Mouse (Mus musculus): ENCODE results near the gene Atf6. TPM values are rescaled to one million over a fixed set of nuclear protein-coding genes. Genes with fewer than 3 reads are reported as not detected.

The Atf6 gene
- 5.2 and 5.7 TPM in 2 replicates for polyA plus RNA-seq (2015; fragmentation: Nextera tagmentation; extraction: Ambion mirVana)

DNA sequence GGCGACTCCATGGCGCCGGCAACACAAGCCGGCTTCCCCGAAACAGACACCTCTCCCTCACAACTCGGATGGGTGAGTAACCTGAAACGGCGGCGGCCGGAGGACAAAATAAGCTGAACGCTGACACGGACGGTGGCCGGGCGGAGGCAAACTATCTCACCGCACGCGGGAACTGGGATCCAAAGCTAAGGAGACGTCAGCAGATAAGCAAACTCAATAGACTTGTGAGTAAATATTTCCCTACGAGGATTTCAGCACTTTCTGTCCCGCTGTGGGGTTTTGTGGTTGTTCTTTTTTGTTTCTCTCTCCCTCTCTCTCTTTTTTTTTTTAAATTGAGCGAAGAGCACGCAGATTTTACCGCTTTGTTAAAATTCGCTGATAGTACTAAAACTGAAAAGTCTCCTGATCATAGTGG lies at the start of gene Atf6:
TSS of gene Atf6 (minus strand) at position 81 of the 415 bp plus-strand sequence.

DNA sequence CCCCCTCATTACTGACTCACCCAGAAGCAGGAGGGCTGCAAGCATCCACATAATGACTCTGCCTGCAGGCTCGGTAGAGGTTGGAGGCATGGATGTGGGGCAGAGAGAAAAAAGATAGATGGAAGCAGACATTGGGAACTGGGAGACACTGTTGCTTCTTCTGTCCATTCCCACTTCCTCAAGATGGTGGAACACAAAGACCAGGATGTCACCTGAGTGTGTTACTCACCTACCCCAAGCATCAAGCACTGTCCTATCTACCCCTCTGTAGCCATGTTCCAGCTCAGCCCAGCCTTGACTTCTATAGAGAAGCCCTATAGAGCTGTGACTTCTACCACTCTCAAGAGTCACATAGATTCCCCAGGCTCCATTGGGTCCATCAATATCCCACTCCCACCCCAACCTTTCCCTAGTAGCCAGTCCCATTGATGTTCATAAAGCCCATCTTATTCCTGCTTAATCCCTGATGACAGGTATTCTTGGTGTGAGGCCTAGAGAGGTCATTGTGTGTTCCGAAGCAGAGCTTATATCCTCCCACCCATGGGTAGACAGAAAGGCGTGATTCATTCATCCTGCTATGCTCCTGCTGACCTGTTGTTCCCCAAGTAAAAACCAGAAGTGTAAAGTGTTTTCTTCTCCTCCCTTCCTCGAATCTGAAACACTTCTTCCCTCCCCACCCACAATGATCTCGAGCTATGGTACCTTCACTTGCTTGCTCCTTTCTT lies 45.5 kb upstream of the Atf6 start, which contains the start of gene Fcrlb:
TSS of gene Fcrlb (minus strand) at position 51 of the 725 bp plus-strand sequence.

DNA sequence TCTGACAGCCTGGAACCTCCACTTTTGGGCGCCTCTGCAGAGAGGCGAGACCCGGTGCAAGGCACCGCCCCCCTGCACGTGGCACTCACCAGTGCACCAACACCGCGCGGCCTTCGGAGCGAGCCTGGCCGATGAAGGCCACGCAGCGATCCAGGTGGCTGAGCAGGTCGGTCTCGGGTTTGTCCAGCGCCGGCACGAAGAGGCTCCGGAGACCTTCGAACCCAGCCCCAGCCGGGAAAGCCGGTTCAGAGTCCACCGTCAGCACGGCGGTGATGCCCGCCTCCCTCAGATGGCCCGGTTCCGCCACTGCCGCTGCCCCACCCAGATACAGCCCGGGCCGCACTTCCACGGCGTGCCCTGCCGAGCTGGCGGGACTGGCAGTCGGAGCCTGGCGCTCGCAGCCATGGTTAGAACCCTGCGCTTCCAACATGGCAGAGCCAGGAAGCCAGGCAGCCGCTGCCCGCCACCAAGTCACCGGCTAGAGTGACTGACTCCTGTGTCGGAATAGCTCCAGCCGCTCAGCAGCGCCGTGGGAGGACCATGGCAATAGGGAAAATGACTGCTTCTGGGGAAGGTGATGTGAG lies 17.5 kb upstream of the Atf6 start, which contains the start of the genes Gm26620 and Dusp12:
TSS of gene Gm26620 (plus strand) at position 88 of the 584 bp plus-strand sequence.
TSS of gene Dusp12 (minus strand) at position 563 of the 584 bp plus-strand sequence.

Other genes starting within 250 kb of the Atf6 start
- 19.7 and 24.9 TPM in 2 replicates for gene Olfml2b, start 223.2 kb downstream of the Atf6 start, polyA plus RNA-seq (2015; fragmentation: Nextera tagmentation; extraction: Ambion mirVana)
- 0.81 and 1.2 TPM in 2 replicates for gene Gm26620, start 17.3 kb upstream of the Atf6 start, polyA plus RNA-seq (2015; fragmentation: Nextera tagmentation; extraction: Ambion mirVana)
- gene Dusp12, start 17.8 kb upstream of the Atf6 start, polyA plus RNA-seq (2015; fragmentation: Nextera tagmentation; extraction: Ambion mirVana) = 19.7 and 21.8 TPM in 2 replicates
- 0.53 TPM in 1 of 2 replicates, not detected in the other for gene Fcrlb, start 45.2 kb upstream of the Atf6 start, polyA plus RNA-seq (2015; fragmentation: Nextera tagmentation; extraction: Ambion mirVana)
- gene Fcrla, start 59.8 kb upstream of the Atf6 start, polyA plus RNA-seq (2015; fragmentation: Nextera tagmentation; extraction: Ambion mirVana) = not detected in 2 replicates
- 10.2 and 22.7 TPM in 2 replicates for gene Fcgr2b, start 108.8 kb upstream of the Atf6 start, polyA plus RNA-seq (2015; fragmentation: Nextera tagmentation; extraction: Ambion mirVana)
- gene Fcgr4, start 151.1 kb upstream of the Atf6 start, polyA plus RNA-seq (2015; fragmentation: Nextera tagmentation; extraction: Ambion mirVana) = 3.7 and 8.1 TPM in 2 replicates
- 37.7 and 90.2 TPM in 2 replicates for gene Fcgr3, start 197.2 kb upstream of the Atf6 start, polyA plus RNA-seq (2015; fragmentation: Nextera tagmentation; extraction: Ambion mirVana)
- 1.4 and 1.5 TPM in 2 replicates for gene Cfap126, start 246.1 kb upstream of the Atf6 start, polyA plus RNA-seq (2015; fragmentation: Nextera tagmentation; extraction: Ambion mirVana)